Mouse (Mus musculus): ENCODE results near the gene Pif1. TPM values are rescaled to one million over a fixed set of nuclear protein-coding genes. Genes with fewer than 3 reads are reported as not detected.

The Pif1 gene
- polyA plus RNA-seq (2015; fragmentation: Nextera tagmentation; extraction: Ambion mirVana) = 3.5 and 4.8 TPM in 2 replicates

DNA sequence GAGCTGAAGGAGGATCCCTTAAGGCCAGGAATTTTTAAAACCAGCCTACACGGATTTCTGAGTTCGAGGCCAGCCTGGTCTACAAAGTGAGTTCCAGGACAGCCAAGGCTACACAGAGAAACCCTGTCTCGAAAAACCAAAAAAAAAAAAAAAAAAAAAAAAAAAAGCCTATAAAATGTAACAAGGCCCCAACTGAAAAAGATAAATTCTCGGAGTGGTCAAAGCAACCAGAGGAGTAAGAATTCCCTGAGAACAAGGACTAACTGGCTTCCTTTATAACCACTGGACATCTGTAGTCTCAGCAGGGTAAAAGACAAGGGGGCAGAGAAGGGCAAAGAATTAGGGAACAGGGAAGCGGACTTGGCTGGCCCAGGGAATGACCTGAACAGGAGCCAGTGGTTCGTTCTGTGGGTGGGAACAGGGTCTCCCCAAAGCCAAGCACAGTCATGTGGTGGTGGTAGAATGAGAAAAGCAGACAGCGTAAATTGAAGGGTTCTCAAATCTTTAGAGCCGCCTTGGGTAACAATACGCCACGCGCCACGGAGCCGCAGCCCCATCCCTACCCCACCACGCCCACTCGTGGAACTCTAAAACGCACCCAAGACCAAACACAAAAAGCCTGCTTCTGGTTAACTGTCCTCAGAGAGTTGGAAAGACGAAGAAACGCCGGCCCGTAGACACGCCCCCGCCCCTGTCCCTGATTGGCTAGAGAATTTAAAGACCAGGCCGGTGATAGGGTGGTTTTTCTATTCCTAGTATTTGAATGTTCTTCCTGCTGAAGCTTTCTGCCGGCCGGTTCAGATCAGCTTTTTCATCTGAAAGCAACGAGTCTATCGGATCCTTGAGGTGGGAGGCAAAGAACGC is at the start of gene Pif1:
Gene Pif1, plus strand, starts transcription at position 755 of the 864 bp plus-strand sequence.
- Histone ChIP-seq H3K4me1 (replicated peaks; ENCODE audit: insufficient read depth, low read length) (0 out of 2 replicates have a peak, but pooled peaks cover 11% of the 10 kb centered on the region), H3K4me2 (ENCODE audit: low read length) (peak within 1 kb of the TSS; percentile 97), H3K36me3 (ENCODE audit: insufficient read depth, low read length) (0 out of 2 replicates have a peak, but pooled peaks cover 3% of the 10 kb centered on the region), H3K9me3 (replicated peaks; ENCODE audit: low read length) (no peaks in the 10 kb centered on the region), H3K9ac (ENCODE audit: low read depth, low read length) (peak within 1 kb of the TSS; percentile 57), H3K27ac (peak within 1 kb of the TSS; percentile 36; the same call in 1 of the 2 replicates), H3K4me3 (replicated peaks; ENCODE audit: low read depth, low read length) (peak within 1 kb of the TSS; percentile 57), H3K27me3 (ENCODE audit: insufficient read depth, low read length) (no peaks in the 10 kb centered on the region)
- no peak for TF ChIP-seq CTCF (IDR thresholded peaks at IDR 0.05; ENCODE audit: low read depth)
- ATAC-seq (replicated peaks; ENCODE audit: low FRiP score, low read depth) (peak; percentile 65), DNase-seq (ENCODE audit: low spot score) (peak; percentile 98)
- 9% methylated on average over 28 of the region's 28 CpGs for WGBS

DNA sequence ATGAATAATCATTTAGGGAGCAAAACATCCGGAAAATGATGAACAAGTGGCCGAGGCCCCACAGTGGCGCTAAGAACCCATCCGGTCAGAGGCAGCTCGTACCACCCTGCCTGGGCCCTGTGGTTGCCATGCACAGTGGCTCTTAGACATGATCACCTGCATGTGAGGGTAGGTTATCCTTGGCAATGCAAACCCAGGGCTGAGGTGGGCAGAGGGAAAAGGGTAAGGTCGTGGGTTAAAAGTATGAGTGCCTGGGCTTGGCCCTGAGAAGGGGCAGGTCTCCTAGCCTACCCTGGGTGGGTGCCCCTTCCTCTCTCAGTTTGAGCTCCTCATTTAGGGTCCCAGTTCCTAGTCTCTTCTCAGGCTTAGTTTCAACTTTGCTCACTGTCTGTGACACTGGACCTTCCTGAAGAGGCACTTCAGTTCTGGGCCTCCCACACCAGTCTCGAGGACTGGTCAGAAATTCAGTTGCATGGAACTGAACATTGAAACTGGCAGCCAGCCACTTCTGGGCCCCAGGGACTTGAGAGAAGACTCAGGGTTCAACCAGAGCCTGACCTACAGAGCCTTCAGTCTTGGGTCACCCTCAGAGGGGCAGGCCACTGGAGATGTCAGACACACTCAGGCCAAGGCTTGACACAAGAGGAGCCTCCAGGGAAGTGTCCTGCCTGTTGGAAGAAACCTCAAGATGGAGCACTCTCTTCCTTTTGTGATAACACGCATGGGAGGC is 48.9 kb upstream of the Pif1 start:
- Histone ChIP-seq H3K4me2 (ENCODE audit: low read length) (no peak overlapping the region), H3K36me3 (ENCODE audit: insufficient read depth, low read length) (no peaks in the 10 kb centered on the region), H3K4me1 (replicated peaks; ENCODE audit: insufficient read depth, low read length) (no peaks in the 10 kb centered on the region), H3K27me3 (ENCODE audit: insufficient read depth, low read length) (no peaks in the 10 kb centered on the region), H3K27ac (no peak overlapping the region), H3K9ac (ENCODE audit: low read depth, low read length) (no peak overlapping the region), H3K9me3 (replicated peaks; ENCODE audit: low read length) (no peaks in the 10 kb centered on the region), H3K4me3 (replicated peaks; ENCODE audit: low read depth, low read length) (no peak overlapping the region)
- no peak for ATAC-seq (replicated peaks; ENCODE audit: low FRiP score, low read depth)
- DNase-seq (ENCODE audit: low spot score) = no peak
- WGBS = 89% methylated on average over 8 of the region's 8 CpGs
- no peak for TF ChIP-seq CTCF (IDR thresholded peaks at IDR 0.05; ENCODE audit: low read depth)

DNA sequence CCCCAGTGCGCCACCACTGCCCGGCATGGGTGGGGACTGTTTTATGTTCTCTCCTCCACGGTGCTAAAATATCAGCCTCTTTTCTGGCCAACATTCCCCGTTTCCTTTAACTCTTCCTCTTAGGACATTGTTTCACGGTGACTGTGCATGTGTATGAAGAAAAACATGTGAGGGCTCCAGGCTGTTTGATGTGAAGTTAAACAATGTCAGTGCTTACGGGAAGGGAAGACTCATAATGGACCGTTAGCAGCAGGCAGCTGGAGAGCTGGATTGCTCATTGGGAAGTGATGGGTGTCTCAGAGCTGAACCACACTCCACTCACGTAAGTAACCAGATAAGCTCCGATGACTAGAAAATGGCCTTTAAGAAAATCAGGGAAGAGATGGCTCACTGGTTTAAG is 47.3 kb upstream of the Pif1 start:
- no peak overlapping the region for H3K4me3 ChIP-seq (replicated peaks; ENCODE audit: low read depth, low read length)
- no peak overlapping the region for H3K4me2 ChIP-seq (ENCODE audit: low read length)
- H3K9me3 ChIP-seq (replicated peaks; ENCODE audit: low read length) = no peaks in the 10 kb centered on the region
- WGBS = 77% methylated on average over 9 of the region's 9 CpGs
- no peaks in the 10 kb centered on the region for H3K27me3 ChIP-seq (ENCODE audit: insufficient read depth, low read length)
- TF ChIP-seq CTCF (IDR thresholded peaks at IDR 0.05; ENCODE audit: low read depth) = no peak
- DNase-seq (ENCODE audit: low spot score) (no peak), ATAC-seq (replicated peaks; ENCODE audit: low FRiP score, low read depth) (no peak)
- H3K36me3 ChIP-seq (ENCODE audit: insufficient read depth, low read length) = no peaks in the 10 kb centered on the region
- H3K9ac ChIP-seq (ENCODE audit: low read depth, low read length) = no peak overlapping the region
- no peaks in the 10 kb centered on the region for H3K4me1 ChIP-seq (replicated peaks; ENCODE audit: insufficient read depth, low read length)
- H3K27ac ChIP-seq = no peak overlapping the region

DNA sequence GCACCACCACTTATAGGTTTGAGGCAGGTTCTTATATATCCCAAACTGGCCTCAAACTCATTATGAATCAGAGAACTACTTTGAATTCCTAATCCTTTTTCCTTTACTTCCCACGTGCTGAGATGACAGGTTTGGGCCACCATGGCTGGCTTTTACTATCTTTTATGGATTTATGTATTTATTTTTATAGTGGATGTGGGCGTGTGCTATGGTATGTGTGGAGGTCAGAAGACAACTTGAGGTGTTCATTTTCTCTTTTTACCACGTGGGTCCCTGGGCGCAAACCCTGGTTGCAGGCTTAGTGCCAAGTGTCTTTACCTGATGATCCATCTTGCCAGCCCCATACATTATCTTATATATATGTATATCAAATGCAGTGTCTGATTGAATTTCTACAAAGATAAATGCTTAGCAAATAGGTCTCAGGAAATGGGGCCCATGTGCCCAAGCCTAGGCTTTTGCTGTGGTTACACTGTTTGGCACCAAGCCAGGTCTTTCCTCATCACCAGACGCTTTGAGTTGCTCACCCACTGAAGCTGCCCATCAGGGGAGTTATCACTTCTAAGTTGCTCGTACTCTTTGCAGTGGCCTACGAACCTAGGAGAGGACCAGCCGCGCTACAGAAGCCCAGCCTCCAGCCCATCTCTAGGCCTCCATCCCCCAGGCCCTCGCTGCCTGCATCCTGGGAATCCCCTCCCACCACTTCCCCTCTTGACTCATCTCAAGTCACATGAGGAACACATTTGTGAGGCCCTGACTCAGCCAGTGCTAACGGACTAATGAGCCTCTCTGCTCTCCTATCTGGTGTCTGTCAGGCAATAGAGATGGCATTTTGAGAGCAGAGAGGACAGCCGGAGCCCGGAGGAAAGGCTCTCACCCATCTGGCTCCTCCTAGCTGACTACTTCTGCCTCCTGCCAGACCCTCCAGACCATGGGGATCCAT is 45.6 kb upstream of the Pif1 start:
- Histone ChIP-seq H3K9ac (ENCODE audit: low read depth, low read length) (0 out of 2 replicates have a peak overlapping the region, but pooled peaks have one; percentile 5), H3K36me3 (ENCODE audit: insufficient read depth, low read length) (no peaks in the 10 kb centered on the region), H3K9me3 (replicated peaks; ENCODE audit: low read length) (no peaks in the 10 kb centered on the region), H3K4me3 (replicated peaks; ENCODE audit: low read depth, low read length) (no peak overlapping the region), H3K27ac (peak overlapping the region; percentile 62; the same call in 1 of the 2 replicates), H3K27me3 (ENCODE audit: insufficient read depth, low read length) (no peaks in the 10 kb centered on the region), H3K4me2 (ENCODE audit: low read length) (no peak overlapping the region), H3K4me1 (replicated peaks; ENCODE audit: insufficient read depth, low read length) (no peaks in the 10 kb centered on the region)
- no peak for TF ChIP-seq CTCF (IDR thresholded peaks at IDR 0.05; ENCODE audit: low read depth)
- ATAC-seq (replicated peaks; ENCODE audit: low FRiP score, low read depth) (no peak), DNase-seq (ENCODE audit: low spot score) (no peak)
- 53% methylated on average over 13 of the region's 13 CpGs for WGBS

DNA sequence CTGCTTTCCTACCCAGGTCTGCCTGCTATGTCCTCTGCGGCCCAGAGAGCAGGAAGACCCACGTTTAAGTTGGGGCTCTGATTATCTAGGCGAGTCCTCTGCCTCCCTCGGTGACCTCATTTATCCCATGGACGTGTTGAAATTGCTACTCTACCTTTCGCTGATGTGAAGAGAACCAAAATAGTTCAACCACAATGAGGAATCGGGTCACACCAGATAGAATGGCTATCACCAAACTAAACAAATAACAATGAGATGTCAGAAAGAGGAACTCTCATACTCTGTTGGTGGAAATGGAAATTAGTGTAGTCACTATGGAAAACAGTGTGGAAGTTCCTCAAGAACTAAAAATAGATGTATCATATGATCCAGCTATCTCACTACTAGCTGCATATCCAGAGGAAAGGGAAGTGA is 44.8 kb upstream of the Pif1 start:
- Histone ChIP-seq H3K27me3 (ENCODE audit: insufficient read depth, low read length) (no peaks in the 10 kb centered on the region), H3K27ac (peak overlapping the region; percentile 62; the same call in 1 of the 2 replicates), H3K4me3 (replicated peaks; ENCODE audit: low read depth, low read length) (no peak overlapping the region), H3K36me3 (ENCODE audit: insufficient read depth, low read length) (no peaks in the 10 kb centered on the region), H3K4me1 (replicated peaks; ENCODE audit: insufficient read depth, low read length) (no peaks in the 10 kb centered on the region), H3K9me3 (replicated peaks; ENCODE audit: low read length) (no peaks in the 10 kb centered on the region), H3K4me2 (ENCODE audit: low read length) (no peak overlapping the region), H3K9ac (ENCODE audit: low read depth, low read length) (0 out of 2 replicates have a peak overlapping the region, but pooled peaks have one; percentile 5)
- no peak for ATAC-seq (replicated peaks; ENCODE audit: low FRiP score, low read depth)
- TF ChIP-seq CTCF (IDR thresholded peaks at IDR 0.05; ENCODE audit: low read depth) = no peak
- WGBS = 73% methylated on average over 7 of the region's 7 CpGs
- DNase-seq (ENCODE audit: low spot score) = no peak

Data from kidney, postnatal 0 days (tissue).